ENCODE assay signal across 9 mouse cellular contexts in the genomic region with DNA sequence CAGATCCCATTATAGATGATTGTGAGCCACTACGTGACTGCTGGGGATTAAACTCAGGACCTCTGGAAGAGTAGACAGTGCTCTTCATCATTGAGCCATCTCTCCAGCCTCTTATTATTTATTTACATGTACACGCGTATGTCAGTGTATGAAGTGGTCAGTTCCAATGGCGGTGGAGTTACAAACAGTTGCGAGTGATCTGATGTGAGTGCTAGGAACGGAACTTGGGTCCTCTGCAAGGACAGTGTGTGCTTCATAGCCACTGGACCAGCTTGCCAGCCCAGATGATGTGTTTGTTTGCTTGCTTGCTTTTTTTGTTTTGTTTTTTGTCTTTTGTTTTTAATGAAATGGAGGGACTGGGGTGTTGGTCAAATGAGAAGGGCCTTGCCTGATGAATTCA. TPM values are rescaled to one million over a fixed set of nuclear protein-coding genes. Genes with fewer than 3 reads are reported as not detected.
DNase-seq lines count a peak whose midpoint lies in the region; ATAC-seq and TF ChIP-seq lines count a peak whose summit lies in the region.
"Had no signal": no experiment of that assay in that cellular context is flagged by ENCODE, and none has a peak within 500 bp of the region (broad histone marks: within the 10 kb centered on the region; RNA-seq: fewer than 3 reads in every experiment).

No protein-coding gene starts in this region.

- H3K27ac ChIP-seq in cerebellum, adult 2 months (ENCODE audit: insufficient read depth, low read length): 0 out of 2 replicates have a peak overlapping the region, but pooled peaks have one; percentile 61
- H3K27ac ChIP-seq in hindbrain, embryonic 13.5 days: peak overlapping the region; percentile 84
- no peak overlapping the region for H3K27ac ChIP-seq in hindbrain, embryonic 11.5 days (ENCODE audit: low read depth, low read length)
- 0 out of 2 replicates have a peak overlapping the region, but pooled peaks have one; percentile 76 for H3K27ac ChIP-seq in forebrain, postnatal 0 days (ENCODE audit: low read depth, low read length)
- H3K27ac ChIP-seq in midbrain, embryonic 13.5 days: 0 out of 2 replicates have a peak overlapping the region, but pooled peaks have one; percentile 75

- no peak overlapping the region for H3K4me3 ChIP-seq in cerebellum, adult 2 months (replicated peaks; ENCODE audit: insufficient read depth, low read depth, low read length)
- H3K4me3 ChIP-seq in hindbrain, embryonic 13.5 days: no peak overlapping the region
- H3K4me3 ChIP-seq in hindbrain, embryonic 11.5 days (ENCODE audit: low read depth, low read length): no peak overlapping the region
- no peak overlapping the region for H3K4me3 ChIP-seq in forebrain, postnatal 0 days (ENCODE audit: low read depth, low read length)
- no peak overlapping the region for H3K4me3 ChIP-seq in midbrain, embryonic 13.5 days (replicated peaks)

- no peak overlapping the region; the same call in 1 of the 2 replicates for H3K9ac ChIP-seq in hindbrain, embryonic 13.5 days
- no peak overlapping the region for H3K9ac ChIP-seq in hindbrain, embryonic 11.5 days (ENCODE audit: low read depth, low read length)
- H3K9ac ChIP-seq in forebrain, postnatal 0 days: 0 out of 2 replicates have a peak overlapping the region, but pooled peaks have one; percentile 25
- no peak overlapping the region for H3K9ac ChIP-seq in midbrain, embryonic 13.5 days (replicated peaks)

- peaks cover 18% of the 10 kb centered on the region for H3K36me3 ChIP-seq in hindbrain, embryonic 13.5 days
- peaks cover 8% of the 10 kb centered on the region; the same call in 1 of the 2 replicates for H3K36me3 ChIP-seq in hindbrain, embryonic 11.5 days (ENCODE audit: control insufficient read depth, insufficient read depth, low read length)
- H3K36me3 ChIP-seq in forebrain, postnatal 0 days (ENCODE audit: insufficient read depth): peaks cover 16% of the 10 kb centered on the region
- peaks cover 20% of the 10 kb centered on the region for H3K36me3 ChIP-seq in midbrain, embryonic 13.5 days

- no peak for TF ChIP-seq CTCF in cerebellum, adult 2 months (IDR thresholded peaks at IDR 0.05; ENCODE audit: borderline replicate concordance, insufficient read depth, low read depth, low read length)
- TF ChIP-seq CTCF in forebrain, postnatal 0 days (IDR thresholded peaks at IDR 0.05; ENCODE audit: low read depth): no peak

- no peak for ATAC-seq in cerebellum, adult (ENCODE audit: insufficient number of reproducible peaks, low FRiP score, low TSS enrichment)
- no peak for ATAC-seq in hindbrain, embryonic 13.5 days (ENCODE audit: low FRiP score)
- no peak for ATAC-seq in hindbrain, embryonic 11.5 days (ENCODE audit: low FRiP score)
- ATAC-seq in forebrain, postnatal 0 days: no peak
- no peak for ATAC-seq in midbrain, embryonic 13.5 days
- no peak for ATAC-seq in frontal cortex, adult (ENCODE audit: low TSS enrichment)

- DNase-seq in cerebellum, adult 2 months: peak; percentile 17 to 22
- no peak for DNase-seq in hindbrain, embryonic 11.5 days (ENCODE audit: low spot score)
- DNase-seq in forebrain, postnatal 0 days: no peak
- DNase-seq in lung, postnatal 25 days (ENCODE audit: low spot score): no peak
- DNase-seq: kidney, postnatal 14 days had no signal

- 92% methylated on average over 6 of the region's 6 CpGs for WGBS in cerebellum, adult 2 months
- WGBS in hindbrain, embryonic 13.5 days: 92% methylated on average over 6 of the region's 6 CpGs
- WGBS in hindbrain, embryonic 11.5 days: 92% methylated on average over 6 of the region's 6 CpGs
- WGBS in forebrain, postnatal 0 days: 95% methylated on average over 6 of the region's 6 CpGs
- WGBS in midbrain, embryonic 13.5 days: 94% methylated on average over 6 of the region's 6 CpGs

- H3K27me3 ChIP-seq in cerebellum, adult 2 months (ENCODE audit: control insufficient read depth, insufficient read depth, low read length): no peaks in the 10 kb centered on the region
- no peaks in the 10 kb centered on the region for H3K27me3 ChIP-seq in hindbrain, embryonic 13.5 days
- H3K27me3 ChIP-seq in hindbrain, embryonic 11.5 days (ENCODE audit: control insufficient read depth, insufficient read depth, low read length): no peaks in the 10 kb centered on the region
- no peaks in the 10 kb centered on the region for H3K27me3 ChIP-seq in forebrain, postnatal 0 days (ENCODE audit: insufficient read depth, low read length)
- H3K27me3 ChIP-seq in midbrain, embryonic 13.5 days: no peaks in the 10 kb centered on the region

- H3K4me2 ChIP-seq in hindbrain, embryonic 13.5 days: peak overlapping the region; percentile 42
- no peak overlapping the region for H3K4me2 ChIP-seq in hindbrain, embryonic 11.5 days (replicated peaks; ENCODE audit: low read depth, low read length)
- H3K4me2 ChIP-seq in forebrain, postnatal 0 days (ENCODE audit: low read depth): no peak overlapping the region
- peak overlapping the region; percentile 32; the same call in 1 of the 2 replicates for H3K4me2 ChIP-seq in midbrain, embryonic 13.5 days (replicated peaks)

- H3K4me1 ChIP-seq in cerebellum, adult 2 months (ENCODE audit: control insufficient read depth, insufficient read depth, low read length): peaks cover 2% of the 10 kb centered on the region; the same call in 1 of the 2 replicates
- H3K4me1 ChIP-seq in hindbrain, embryonic 13.5 days (replicated peaks): peaks cover 28% of the 10 kb centered on the region
- H3K4me1 ChIP-seq in hindbrain, embryonic 11.5 days (replicated peaks; ENCODE audit: control insufficient read depth, insufficient read depth, low read length): no peaks in the 10 kb centered on the region
- 0 out of 2 replicates have a peak, but pooled peaks cover 4% of the 10 kb centered on the region for H3K4me1 ChIP-seq in forebrain, postnatal 0 days (ENCODE audit: insufficient read depth)
- H3K4me1 ChIP-seq in midbrain, embryonic 13.5 days (replicated peaks): peaks cover 31% of the 10 kb centered on the region

- no peaks in the 10 kb centered on the region for H3K9me3 ChIP-seq in hindbrain, embryonic 13.5 days
- H3K9me3 ChIP-seq in hindbrain, embryonic 11.5 days (ENCODE audit: control insufficient read depth, low read length): no peaks in the 10 kb centered on the region
- no peaks in the 10 kb centered on the region for H3K9me3 ChIP-seq in forebrain, postnatal 0 days (ENCODE audit: low read length)
- H3K9me3 ChIP-seq in midbrain, embryonic 13.5 days: no peaks in the 10 kb centered on the region

- TF ChIP-seq POLR2A in cerebellum, adult 2 months (IDR thresholded peaks at IDR 0.05; ENCODE audit: borderline replicate concordance, insufficient read depth, low read length): no peak

RNA-seq across cellular contexts. Expression of a gene that starts 0.8 kb away (rescaled TPM):
- polyA plus RNA-seq in cerebellum, adult 2 months (2012; rRNA removed): 171 and 198 TPM in 2 replicates
- polyA plus RNA-seq in hindbrain, embryonic 13.5 days (2015; fragmentation: Nextera tagmentation; extraction: Ambion mirVana): 340 and 371 TPM in 2 replicates
- polyA plus RNA-seq in hindbrain, embryonic 11.5 days (2014; fragmentation: Nextera tagmentation; extraction: Ambion mirVana): 198 and 206 TPM in 2 replicates
- total RNA-seq in forebrain, postnatal 0 days (2014; rRNA removed): 60.0 and 103 TPM in 2 replicates
- polyA plus RNA-seq in forebrain, postnatal 0 days (2015; fragmentation: Nextera tagmentation; extraction: Ambion mirVana): 361 and 415 TPM in 2 replicates
- polyA plus RNA-seq in midbrain, embryonic 13.5 days (2015; fragmentation: Nextera tagmentation; extraction: Ambion mirVana): 383 and 407 TPM in 2 replicates

RNA-seq across cellular contexts. Expression of a gene that starts 1.1 kb away (rescaled TPM):
- 79.6 and 83.2 TPM in 2 replicates for polyA plus RNA-seq in cerebellum, adult 2 months (2012; rRNA removed)
- 351 and 358 TPM in 2 replicates for polyA plus RNA-seq in hindbrain, embryonic 13.5 days (2015; fragmentation: Nextera tagmentation; extraction: Ambion mirVana)
- polyA plus RNA-seq in hindbrain, embryonic 11.5 days (2014; fragmentation: Nextera tagmentation; extraction: Ambion mirVana): 393 and 395 TPM in 2 replicates
- 90.4 and 115 TPM in 2 replicates for total RNA-seq in forebrain, postnatal 0 days (2014; rRNA removed)
- 448 and 574 TPM in 2 replicates for polyA plus RNA-seq in forebrain, postnatal 0 days (2015; fragmentation: Nextera tagmentation; extraction: Ambion mirVana)
- polyA plus RNA-seq in midbrain, embryonic 13.5 days (2015; fragmentation: Nextera tagmentation; extraction: Ambion mirVana): 331 and 360 TPM in 2 replicates

RNA-seq across cellular contexts. Expression of a gene that starts 13.1 kb away (rescaled TPM):
- 109 and 115 TPM in 2 replicates for polyA plus RNA-seq in cerebellum, adult 2 months (2012; rRNA removed)
- polyA plus RNA-seq in hindbrain, embryonic 13.5 days (2015; fragmentation: Nextera tagmentation; extraction: Ambion mirVana): 80.5 and 81.5 TPM in 2 replicates
- polyA plus RNA-seq in hindbrain, embryonic 11.5 days (2014; fragmentation: Nextera tagmentation; extraction: Ambion mirVana): 140 and 142 TPM in 2 replicates
- total RNA-seq in forebrain, postnatal 0 days (2014; rRNA removed): 299 and 495 TPM in 2 replicates
- polyA plus RNA-seq in forebrain, postnatal 0 days (2015; fragmentation: Nextera tagmentation; extraction: Ambion mirVana): 195 and 278 TPM in 2 replicates
- polyA plus RNA-seq in midbrain, embryonic 13.5 days (2015; fragmentation: Nextera tagmentation; extraction: Ambion mirVana): 63.8 and 79.7 TPM in 2 replicates

RNA-seq across cellular contexts. Expression of a gene that starts 26.7 kb away (rescaled TPM):
- 134 and 135 TPM in 2 replicates for polyA plus RNA-seq in cerebellum, adult 2 months (2012; rRNA removed)
- polyA plus RNA-seq in hindbrain, embryonic 13.5 days (2015; fragmentation: Nextera tagmentation; extraction: Ambion mirVana): 96.8 and 98.6 TPM in 2 replicates
- polyA plus RNA-seq in hindbrain, embryonic 11.5 days (2014; fragmentation: Nextera tagmentation; extraction: Ambion mirVana): 107 and 109 TPM in 2 replicates
- total RNA-seq in forebrain, postnatal 0 days (2014; rRNA removed): 127 and 155 TPM in 2 replicates
- polyA plus RNA-seq in forebrain, postnatal 0 days (2015; fragmentation: Nextera tagmentation; extraction: Ambion mirVana): 50.0 and 67.1 TPM in 2 replicates
- polyA plus RNA-seq in midbrain, embryonic 13.5 days (2015; fragmentation: Nextera tagmentation; extraction: Ambion mirVana): 108 and 109 TPM in 2 replicates

Comparison
In these comparisons a context has a peak if more than half of its experiments do, and no peak if none do; other contexts are left out.
1. H3K4me2 ChIP-seq: peak in hindbrain, embryonic 13.5 days (single experiment) and midbrain, embryonic 13.5 days (single experiment); none in hindbrain, embryonic 11.5 days (single experiment) and forebrain, postnatal 0 days (single experiment).
2. DNase-seq: peak in cerebellum, adult 2 months (2 of 2); none in hindbrain, embryonic 11.5 days (single experiment), forebrain, postnatal 0 days (single experiment) and lung, postnatal 25 days (single experiment).